Mouse (Mus musculus): ENCODE measurements around the gene Slc30a7.

Slc30a7 gene

DNA sequence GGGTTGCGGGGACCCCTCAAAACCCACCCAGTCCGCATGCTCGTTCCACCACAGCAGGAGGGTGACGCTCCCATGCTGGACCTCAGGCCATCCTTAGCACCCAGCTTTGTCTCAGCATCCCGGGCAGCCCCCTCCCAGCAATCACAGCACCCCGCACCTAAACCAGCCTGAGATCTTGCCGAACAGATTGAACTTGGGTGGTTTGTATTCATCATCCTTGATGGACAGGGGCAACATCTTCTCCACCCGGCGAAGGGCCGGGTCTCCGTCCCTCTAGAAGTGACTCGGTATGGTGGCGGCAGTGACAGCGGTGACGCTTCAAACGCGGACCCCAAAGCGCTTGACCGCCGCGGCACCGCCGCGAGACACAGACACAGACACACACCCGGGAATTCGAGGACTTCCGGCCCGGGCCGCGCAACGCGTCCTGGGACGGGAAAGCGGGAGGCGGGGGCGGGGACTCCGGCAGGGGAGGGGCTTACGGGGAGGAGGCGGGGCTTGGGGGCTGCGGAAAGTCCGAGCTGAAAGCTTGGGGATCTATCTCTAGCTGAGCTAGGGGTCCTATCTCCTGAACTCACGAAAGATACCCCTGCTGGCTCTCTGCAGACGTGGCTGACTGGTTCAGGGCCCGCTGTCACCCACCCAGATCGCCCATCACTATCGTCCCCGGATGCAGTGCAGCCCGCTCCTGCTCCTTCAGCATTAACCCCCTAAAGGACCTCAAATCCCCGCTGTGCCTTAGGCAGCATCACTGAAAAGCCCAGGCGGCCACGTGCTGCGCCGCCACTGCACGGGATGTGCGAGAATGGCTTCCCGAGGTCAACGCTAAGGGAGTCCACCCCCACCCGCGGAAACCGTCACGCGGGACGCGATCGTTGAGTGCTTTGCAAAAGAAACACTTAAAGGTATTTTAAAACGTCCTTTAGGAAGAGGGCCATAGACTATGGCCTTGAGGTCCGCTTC, at the start of gene Slc30a7, which contains the start of gene Extl2:
Slc30a7 (minus strand) TSS at position 429 of the 963 bp plus-strand sequence.
Extl2 (plus strand) TSS at position 485 of the 963 bp plus-strand sequence.
- under 1% methylated on average over 66 of the region's 67 CpGs for WGBS

DNA sequence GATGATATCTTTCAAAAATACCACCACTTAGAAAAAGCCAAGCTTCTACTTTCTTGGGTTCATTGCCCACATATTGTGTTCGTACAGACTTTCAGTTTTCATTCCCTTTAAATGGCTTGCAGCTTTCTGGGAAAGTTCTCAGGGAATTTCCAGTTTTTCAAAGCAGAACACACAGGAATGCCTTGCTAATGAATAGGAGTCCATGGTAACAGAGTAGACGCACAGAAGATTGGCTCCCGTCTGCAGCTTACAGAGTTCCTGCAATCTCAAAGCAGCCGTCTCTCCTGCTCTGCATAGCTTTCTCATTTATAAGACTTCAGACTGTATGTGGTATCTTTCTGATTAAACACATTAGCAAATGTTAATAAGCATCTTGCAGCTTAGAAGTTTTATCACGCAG, 39.8 kb upstream of the Slc30a7 start:
- 33% methylated on average over 5 of the region's 5 CpGs for WGBS

DNA sequence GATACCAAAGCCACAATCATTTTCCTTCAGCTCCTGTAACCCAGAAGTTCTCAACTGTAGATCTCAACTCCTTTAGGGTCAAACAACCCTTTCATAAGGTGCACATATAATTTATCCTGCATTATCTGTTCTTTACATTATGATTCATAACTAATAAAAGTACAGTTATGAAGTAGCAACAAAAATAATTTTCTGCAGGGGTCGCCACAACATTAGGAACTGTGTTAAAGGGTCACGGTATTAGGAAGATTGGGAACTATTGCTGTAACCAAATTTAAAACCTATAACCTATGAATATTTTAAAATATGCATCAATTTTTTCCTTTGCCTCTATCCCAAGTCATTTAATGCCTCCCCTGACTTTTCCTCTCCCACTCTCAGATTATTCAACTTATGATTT, 38.8 kb upstream of the Slc30a7 start:
- WGBS = 88% methylated on average over 2 of the region's 2 CpGs

DNA sequence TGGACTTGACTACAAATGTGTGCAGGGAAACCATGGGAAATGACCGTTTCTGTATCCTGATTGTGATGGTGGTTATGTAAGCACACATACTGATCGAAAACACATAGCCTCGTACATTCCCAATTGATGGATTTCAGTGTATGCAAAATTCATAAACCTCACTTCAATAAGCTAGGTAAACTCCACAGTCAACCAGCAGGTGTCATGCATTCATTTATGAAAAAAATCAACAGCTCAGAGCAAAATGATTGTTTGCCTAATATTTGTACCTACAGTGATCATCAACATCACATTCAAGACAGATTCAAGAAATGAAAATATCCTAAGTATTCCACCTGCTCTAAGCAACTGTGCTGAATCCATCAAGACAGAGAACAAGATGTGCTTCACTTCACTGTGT, 33.6 kb upstream of the Slc30a7 start:
- WGBS = 68% methylated on average over 3 of the region's 3 CpGs

GRCm38 (mm10) chr3:116033871-116034222, 26.6 kb upstream of the Slc30a7 start:
- whole genome bisulfite sequencing = 56% methylated on average over 3 of the region's 3 CpGs

- WGBS = 53% methylated on average over 6 of the region's 6 CpGs
Observed at GRCm38 (mm10) chr3:116033218-116033870, 26.1 kb upstream of the Slc30a7 start.

- WGBS = 61% methylated on average over 11 of the region's 11 CpGs
Observed at GRCm38 (mm10) chr3:116030152-116030788, 23.1 kb upstream of the Slc30a7 start.

DNA sequence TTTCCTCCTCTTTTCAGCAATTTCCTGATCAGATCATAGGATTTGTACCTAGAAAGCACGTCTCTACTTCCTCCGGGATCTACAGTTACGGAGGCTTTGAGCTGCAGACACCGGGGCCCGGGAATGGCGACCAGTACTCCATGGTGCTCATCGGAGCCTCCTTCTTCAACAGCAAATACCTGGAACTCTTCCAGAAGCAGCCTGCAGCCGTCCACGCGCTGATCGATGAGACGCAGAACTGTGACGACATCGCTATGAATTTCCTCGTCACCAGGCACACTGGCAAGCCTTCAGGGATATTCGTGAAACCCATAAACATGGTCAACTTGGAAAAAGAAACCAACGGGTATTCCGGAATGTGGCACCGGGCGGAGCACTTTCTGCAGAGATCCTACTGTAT, 19.8 kb upstream of the Slc30a7 start:
- 81% methylated on average over 20 of the region's 20 CpGs for WGBS

DNA sequence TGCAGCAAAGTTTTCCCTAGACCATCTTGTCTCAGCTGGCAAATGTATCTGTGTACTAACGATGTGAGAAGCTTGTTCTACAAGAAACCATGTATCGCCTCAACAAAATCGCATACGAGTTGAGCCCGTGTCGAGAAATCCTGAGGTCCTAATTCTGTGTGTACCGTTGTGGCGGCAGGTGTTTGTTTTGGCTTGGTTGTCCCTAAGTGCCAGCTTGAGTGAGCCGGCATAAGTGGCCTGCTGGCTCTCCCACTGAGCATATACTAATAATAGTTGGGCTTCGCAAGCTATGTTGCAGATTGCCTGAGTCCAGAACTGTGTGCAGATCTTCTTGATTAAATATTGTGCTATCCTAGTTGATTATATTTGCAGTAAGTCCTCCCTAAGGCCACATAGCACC, 18.5 kb upstream of the Slc30a7 start:
- WGBS = 76% methylated on average over 10 of the region's 10 CpGs

DNA sequence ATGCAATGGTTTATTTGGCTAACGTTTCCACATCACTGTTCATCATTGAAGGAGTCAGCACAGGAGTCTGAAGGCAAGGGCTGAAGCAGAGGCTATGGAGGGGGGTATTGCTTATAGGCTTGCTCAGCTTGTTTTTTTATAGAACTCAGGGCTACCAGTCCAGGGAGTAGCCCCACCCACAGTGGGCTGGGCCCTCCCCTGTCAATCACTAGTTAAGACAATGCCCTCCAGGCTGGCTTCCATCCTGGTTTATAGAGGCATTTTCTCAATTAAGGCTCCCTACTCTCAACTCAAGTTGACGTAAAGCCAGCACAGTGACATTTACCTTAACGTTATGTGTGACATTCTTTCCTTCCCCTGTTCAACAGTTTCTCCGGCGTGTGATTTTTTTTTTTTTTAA, 17.5 kb upstream of the Slc30a7 start:
- WGBS = 77% methylated on average over 5 of the region's 5 CpGs

DNA sequence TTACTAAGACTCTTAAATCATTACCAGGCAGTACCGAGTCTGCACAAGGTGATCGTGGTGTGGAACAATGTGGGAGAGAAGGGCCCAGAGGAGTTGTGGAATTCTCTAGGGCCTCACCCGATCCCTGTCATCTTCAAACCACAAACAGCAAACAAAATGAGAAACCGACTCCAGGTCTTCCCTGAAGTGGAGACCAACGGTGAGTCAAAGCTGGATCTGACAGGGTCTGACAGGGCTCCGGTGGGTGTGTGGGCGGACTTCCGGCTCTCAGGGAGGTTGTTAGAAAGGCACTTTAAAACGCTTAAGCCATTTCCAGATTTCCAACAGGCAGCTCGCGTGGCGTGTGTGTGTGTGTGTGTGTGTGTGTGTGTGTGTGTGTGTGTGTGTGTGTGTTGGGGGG, 17.0 kb upstream of the Slc30a7 start:
- 78% methylated on average over 12 of the region's 12 CpGs for WGBS

GRCm38 (mm10) chr3:116019136-116019535, 11.9 kb upstream of the Slc30a7 start:
- 96% methylated on average over 5 of the region's 5 CpGs for WGBS

GRCm38 (mm10) chr3:116018606-116019005, 11.4 kb upstream of the Slc30a7 start:
- WGBS = 71% methylated on average over 4 of the region's 4 CpGs

DNA sequence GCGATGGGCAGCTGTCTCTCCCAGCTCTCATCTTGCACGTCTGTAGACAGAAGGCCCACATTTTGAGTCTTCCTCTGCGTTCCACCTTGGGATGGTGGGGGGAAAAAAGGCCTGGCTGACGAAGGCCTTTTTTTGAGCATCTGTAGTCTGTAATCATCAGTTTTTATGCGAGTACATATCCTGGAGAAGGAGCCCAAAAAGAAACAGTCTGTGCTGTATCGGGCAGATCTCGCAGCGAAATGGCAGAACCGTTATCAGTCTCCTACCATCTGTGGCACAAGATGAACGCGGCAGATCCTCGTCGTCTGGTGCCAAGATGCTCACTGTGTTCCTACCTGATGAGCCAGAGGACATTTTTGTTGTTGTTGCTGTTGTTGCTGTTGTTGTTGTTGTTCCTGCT, 8.9 kb upstream of the Slc30a7 start:
- 61% methylated on average over 13 of the region's 13 CpGs for WGBS

GRCm38 (mm10) chr3:116014901-116015300, 7.7 kb upstream of the Slc30a7 start:
- WGBS = 91% methylated on average over 6 of the region's 6 CpGs

GRCm38 (mm10) chr3:116009622-116010344, 2.6 kb upstream of the Slc30a7 start:
- 58% methylated on average over 17 of the region's 17 CpGs for WGBS

DNA sequence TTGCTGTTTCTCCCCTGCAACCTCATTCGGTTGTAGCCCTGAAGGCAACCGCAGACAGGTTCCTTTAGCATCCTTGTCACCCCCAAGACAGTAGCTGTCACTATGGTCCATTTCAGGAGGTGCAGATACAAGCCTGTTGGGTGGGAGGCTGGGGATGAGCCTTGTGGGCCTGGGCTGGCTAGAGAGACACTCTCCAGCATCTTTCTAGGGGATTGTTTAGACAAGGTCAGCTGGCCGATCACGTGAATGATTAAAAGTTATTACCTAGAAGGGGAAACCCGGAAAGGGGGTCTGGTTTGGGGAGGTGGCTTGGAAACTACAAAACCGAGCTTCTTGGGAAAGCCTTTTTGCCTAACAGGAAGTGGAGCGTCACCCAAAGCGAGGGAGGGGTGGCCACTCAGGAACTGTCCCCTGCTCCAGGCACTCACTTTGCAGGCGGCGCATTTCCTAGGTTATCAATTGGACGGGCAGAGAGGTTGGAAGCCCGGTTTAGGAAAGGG, 785 bp upstream of the Slc30a7 start:
- under 1% methylated on average over 12 of the region's 12 CpGs for WGBS

DNA sequence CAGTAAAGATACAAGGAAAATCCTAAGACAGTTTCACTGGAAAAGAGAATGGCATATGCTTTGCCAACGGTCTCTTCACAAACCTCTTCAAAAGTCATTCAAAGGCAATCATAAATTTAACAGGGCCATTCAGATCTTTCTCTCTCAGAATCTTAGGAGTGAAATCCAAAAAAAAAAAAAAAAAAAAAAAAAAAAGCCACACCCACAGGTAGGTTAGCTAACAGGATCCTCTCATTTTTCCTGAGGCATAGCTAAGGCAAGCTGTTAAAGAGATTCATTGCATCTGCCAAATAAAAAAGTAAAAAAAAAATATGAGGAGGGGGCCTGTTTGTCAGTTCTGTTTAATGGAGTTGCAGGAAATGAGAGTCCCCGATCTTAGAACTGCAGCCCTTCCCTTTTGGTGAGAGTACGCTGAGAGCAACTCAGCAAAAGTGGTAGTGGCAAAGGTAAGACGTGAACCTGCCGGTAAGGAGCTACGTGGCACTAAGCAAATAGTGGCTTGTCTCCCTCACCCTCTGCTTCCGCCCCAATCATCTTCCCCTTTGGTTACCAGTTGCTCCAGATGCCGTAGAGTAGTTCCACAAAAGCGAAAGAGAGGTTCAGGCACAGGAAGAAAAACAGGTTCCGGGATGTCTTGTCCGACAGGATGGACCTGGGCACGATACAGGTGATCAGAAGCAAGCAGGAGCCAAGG, 775 bp downstream of the Slc30a7 start:
- WGBS = 6% methylated on average over 12 of the region's 12 CpGs

DNA sequence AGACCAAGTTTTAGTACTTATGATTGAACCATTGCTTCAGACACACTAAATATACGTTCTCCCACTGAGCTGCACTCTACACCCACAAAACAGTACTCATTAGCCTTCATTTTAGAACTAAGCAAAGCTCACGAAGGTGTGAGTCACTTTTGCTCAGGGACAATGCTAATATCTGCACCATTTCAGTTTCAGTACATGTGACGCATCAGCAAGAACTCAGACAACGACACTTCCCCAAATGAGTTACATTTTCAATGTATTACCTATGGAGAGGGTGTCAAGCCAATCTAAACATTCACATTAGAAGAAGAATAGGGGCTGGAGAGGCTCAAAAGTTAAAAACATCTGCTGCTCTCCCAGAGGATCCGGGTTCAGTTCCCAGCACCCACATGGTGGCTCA, 10.3 kb downstream of the Slc30a7 start:
- 77% methylated on average over 5 of the region's 5 CpGs for WGBS

- 90% methylated on average over 10 of the region's 10 CpGs for WGBS
Observed at GRCm38 (mm10) chr3:115993025-115993424, 14.2 kb downstream of the Slc30a7 start.

DNA sequence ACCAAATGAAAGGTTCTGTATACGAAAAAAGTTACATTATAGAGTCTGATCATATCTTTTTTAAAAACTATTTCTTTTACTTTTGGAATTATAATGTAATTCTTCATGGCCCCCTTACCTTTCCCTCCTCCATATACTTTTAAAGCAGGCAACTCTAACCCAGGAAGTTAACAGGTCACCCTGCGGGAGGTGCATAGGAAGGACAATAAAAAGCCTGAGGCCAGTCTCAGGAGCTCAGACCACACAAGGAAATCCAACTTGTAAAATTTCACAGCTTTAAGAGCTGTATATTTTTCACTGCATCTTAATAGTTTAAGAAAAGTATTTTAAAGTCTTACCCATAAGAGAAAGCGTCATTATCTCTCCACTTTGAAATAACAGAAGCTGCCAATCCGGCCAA, 14.6 kb downstream of the Slc30a7 start:
- WGBS = 91% methylated on average over 4 of the region's 4 CpGs
